Mouse (Mus musculus): ENCODE measurements around the gene Lrrc66.
"Not testable (repeated sequence)": the region's sequence is repeated elsewhere in the genome, so short reads cannot be mapped to it uniquely, and the experiment has no call there.

The Lrrc66 gene

DNA sequence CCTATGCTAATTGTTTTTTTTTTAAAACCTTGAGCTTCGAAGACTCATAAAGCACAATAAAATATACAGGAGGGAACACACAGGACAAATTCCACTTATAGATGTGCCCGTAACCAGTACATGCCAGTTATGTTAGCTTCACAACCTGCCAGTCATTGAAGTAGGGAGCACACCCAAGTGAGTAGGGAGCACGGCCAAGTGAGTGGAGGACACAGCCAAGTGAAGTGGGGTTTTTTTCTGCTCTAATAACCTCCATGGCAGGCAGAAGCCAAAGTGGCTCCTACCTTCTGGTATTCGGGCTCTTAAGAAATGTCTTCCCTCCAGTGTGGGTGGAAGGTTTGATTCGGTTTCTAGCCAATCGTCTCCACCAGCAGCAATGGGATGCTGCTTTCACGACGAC, 19.0 kb downstream of the Lrrc66 start:
- no peak for DNase-seq (ENCODE audit: low spot score)

DNA sequence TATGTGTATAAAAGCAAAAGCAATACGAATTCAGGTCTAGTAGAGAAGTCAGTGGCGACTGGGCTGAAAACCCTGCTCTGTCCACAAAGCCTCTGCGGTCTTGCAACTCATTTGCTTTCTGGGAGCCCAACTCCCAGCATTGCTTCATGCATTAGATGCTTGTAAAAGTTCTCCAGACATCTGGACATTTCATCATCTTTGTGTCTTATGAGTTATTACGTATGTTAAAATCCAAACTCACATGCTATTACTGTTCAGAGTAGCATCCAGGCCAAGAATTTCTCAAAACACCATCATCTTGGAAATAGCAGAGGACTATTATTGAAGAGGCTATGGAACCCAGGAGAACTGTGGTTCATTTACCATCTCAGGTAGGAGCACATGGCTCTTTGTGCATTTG, 21.3 kb downstream of the Lrrc66 start:
- DNase-seq (ENCODE audit: low spot score), result no peak

DNA sequence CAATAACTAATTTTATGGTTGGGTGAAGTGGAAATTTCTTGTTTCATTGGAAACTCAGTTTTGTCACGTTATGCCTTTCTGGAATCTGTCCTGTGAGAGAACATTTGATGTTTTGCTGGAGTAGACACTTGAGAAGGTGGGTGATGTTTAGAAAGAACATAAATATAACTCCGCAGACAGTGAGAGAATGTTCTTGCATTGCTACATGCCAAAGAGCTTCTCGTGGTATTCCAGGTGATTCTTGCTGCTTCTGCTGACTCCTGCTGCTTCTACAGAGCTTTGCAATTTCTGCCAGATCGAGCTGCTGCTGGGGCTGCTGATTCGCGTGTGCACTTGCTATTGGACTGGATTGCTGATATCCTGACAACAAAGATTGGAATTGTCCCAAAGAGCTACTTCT, 27.4 kb downstream of the Lrrc66 start:
- DNase-seq (ENCODE audit: low spot score), result no peak

DNA sequence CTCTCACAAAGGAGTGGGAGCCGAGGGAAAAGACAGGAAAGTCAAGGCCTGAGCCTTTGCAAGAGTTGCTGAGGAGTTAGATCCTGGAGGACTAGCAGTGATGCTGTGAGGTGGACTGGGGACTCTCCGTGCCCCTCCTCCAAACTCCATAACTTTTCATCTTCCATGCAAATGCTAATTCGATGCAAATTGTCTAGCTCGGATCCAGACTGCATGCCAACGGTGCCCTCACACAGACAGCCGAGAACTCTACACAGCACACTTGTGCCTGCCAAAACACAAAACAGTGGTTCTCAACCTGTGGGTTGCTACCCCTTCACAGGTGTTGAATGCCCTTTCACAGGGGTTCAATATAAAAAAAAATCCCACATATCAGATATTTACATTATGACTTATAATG, 27.8 kb downstream of the Lrrc66 start:
- no peak for DNase-seq (ENCODE audit: low spot score)

DNA sequence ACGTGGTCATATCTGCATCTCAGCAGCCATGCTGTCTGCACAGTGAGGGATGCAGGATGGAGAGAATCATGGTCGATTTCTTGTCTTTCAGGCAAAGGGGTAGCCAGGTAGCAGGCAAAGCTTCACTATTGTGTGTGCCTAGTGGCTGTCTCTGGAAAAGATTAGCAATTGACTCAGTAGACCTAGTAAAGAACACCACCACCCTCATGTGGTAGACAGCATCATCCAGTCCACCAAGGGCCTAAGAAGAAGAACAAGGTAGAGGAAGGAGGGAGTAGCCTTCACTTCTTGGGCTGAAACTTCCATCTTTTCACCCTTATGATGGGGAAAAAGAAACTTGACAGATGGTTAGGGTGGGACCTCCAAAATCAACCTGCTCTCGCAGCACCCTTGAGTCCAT, 29.5 kb downstream of the Lrrc66 start:
- DNase-seq (ENCODE audit: low spot score), result no peak

DNA sequence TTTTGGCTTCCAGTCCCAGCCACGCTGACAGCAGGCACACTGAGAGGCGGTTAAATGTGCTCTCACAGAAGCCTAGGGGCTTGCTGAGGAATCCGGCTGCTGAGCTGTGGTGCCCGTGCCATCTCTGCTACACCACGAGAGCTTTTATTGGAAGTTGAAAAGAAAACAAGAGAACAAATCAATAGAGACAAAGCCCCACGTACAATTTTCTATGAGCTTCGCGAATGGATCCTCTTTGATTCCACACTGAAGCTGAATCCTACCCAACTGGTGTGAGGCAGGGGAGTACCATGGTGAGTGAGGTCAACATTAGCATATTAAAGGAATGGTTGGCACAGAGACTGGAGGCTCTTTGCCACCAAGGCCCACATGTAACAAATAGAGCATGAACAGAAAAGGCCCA, 31.0 kb downstream of the Lrrc66 start:
- DNase-seq (ENCODE audit: low spot score), result no peak

DNA sequence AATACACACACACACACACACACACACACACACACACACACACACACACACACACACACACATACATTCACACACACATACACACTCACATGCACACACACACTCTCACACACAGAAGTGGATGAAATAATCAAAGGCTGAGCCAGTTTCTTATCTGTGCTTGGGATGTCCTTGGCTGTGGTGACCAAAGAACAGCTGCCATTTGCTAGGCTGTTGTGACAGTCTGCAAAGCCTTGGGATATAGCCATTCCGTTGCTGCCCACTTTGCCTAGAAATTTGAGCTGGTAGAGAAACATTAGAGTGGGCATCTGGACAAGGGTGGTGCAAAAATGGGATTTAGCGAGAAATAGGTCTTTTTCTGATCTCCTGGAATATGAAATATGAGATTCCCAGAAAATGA, 32.3 kb downstream of the Lrrc66 start:
- no peak for DNase-seq (ENCODE audit: low spot score)

DNA sequence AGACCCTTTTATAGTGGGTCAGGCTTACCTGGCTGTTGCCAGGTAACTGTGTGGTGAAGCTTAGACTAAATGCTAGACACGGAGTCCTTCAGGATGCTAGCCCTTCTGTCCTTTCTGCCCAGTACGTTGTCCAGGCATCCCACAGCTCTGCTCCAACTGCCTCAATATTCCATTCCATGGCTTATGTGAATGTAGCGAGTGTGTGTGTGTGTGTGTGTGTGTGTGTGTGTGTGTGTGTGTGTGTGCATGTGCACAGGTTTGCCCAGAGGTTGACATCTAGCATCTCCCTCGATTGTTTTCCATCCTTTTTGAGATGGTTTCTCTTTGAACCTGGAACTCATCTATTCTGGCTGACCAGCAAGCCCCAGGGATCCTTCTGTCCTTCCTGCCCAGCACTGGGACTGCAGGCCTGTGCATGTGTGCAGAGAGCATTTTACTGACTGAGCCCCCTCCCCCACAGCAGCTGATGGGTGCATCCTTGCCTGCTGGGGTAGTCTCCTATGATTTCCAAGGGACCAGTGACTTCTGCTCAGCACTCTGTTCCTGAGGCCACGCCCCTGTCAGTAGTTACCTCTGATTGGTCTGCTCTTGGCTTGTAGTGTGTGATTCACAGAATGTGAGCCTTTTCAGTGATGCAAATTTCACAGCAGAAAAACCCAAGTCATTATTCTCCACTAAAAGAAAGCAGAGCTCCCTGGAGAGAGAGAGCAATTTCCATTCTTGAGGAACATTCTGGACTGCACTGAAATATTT, 33.2 kb downstream of the Lrrc66 start:
- no peak for DNase-seq (ENCODE audit: low spot score)

DNA sequence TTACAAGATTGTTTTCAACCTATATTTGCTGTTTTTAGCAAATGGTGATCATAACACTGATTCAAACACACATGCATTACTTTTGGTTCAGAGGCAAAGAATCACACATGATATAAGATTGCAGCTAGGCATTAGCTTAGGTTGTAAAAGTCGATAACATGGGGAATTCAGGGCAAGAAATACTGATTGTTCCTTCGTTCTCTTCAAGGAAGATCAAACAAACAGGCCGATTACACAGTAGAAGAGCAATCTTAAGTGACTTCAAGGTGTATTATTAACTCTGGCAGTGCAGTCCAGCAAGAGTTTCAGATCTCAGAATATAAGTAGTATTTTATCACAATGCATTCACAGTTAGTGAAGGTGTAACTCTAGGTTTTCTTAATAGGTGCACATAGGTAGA, 45.2 kb downstream of the Lrrc66 start:
- no peak for DNase-seq (ENCODE audit: low spot score)

DNA sequence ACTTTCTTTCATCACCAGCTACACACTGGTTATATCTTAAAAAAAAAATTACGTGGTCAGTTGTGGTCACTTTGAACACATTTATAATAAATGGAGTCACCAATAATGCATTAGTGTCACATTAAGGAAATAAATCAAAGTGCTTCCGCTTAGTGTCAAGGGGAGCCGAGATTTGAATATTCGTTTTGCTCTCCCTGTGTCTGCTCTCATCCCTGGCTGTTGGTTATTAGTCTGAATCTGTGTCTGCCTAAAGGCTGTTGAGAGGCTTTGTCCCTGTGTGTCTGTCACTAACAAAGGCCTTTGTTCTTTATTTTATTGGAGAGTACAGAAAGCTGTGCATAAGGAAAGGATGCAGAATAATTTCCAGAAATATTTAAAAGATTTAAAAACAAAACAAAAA, 45.7 kb downstream of the Lrrc66 start:
- DNase-seq (ENCODE audit: low spot score), result no peak

DNA sequence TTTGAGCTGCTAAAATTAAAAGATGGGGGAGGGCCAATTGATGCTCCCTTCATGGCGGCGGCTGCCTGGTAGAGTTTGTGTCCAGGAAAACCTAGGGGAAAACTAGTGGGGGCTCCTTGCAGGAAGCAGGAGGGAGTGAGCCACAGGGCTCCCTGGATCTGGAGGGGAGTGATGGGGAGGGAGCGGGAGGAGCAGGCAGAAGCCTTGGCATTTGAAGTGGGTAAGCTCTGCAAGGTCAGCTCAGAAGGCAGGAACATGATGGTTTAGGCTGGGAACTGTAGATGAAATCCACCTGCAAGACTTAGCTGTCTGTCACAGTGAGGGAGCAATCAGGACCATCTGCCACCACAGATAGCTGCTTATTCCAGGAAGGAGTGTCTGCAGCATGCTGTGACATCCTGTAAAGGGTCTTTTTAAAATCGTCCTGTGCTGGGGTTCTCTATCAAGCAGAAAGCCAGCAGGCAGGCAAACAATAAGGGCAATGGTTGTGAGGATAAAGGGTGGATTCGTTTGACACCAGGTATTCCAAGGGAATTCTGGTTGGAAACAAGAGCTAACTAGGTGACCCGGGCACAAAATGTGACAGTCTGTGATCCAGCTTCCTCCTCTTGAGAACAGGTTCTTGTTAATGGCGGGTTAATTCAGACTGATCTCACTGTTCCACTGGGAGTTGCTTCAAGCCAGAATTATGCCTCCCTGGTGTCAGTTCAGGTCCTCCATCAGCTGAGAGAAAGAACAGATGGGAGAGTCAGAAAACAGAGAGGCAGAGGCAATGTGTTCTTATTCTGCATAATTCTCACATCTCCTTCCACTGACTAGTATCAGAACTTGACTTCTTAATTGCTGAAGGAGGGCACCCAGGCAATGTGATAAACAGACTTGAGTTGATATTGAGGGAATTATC, 46.9 kb downstream of the Lrrc66 start:
- no peak for DNase-seq (ENCODE audit: low spot score)

DNA sequence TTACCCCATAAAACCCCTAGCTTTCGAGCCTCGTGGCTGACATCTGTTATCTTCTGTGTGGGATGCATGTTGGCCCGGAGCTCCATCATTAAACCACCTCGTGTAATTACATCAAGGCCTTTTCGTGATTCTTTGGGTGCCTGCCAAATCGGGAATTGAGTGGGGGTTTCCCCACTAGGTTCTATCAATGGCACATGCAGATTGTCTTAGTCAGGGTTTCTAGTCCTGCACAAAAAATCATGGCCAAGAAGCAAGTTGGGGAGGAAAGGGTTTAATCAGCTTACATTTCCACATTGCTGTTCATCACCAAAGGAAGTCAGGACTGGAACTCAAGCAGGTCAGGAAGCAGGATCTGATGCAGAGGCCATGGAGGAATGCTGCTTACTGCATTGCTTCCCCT, 48.3 kb downstream of the Lrrc66 start:
- not testable (repeated sequence) for DNase-seq (ENCODE audit: low spot score)

DNA sequence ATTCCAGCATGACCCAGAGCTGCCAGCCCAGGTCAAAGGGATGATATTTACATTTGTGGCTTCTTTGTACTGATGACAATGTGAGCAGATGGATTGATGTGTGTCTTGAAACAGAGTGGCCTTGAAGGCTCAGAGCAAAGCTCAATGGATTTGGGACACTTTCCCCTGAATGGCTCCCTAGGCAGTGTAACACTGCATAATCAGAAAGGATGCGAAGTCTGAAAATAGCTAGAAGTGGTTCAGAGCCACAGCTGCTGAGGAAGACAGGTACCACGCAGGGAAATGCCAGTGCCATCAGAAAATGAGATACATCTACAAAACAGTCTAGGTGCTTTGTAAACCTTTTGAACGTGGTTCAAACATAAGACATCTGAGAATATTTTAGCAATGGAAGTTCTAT, 54.2 kb downstream of the Lrrc66 start:
- no peak for DNase-seq (ENCODE audit: low spot score)

DNA sequence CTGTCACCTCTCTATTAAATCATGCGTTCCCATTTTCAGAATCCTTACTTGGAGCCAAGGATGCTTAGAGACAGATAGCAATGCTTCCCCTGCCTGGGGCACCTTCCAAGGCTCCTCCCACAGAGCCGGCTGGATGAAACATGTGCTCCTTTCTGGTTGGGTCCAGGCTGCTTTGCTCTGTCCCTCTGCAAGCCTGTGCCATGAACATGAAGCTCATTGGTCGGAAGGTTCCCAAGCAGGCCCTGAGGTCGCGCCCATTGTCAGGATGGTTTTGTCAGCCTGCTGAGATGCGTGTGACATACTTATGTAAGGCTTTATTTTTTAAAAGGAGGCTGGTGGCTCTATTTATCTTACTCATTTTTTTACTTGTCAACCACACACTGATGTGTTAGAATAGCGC, 55.6 kb downstream of the Lrrc66 start:
- no peak for DNase-seq (ENCODE audit: low spot score)

DNA sequence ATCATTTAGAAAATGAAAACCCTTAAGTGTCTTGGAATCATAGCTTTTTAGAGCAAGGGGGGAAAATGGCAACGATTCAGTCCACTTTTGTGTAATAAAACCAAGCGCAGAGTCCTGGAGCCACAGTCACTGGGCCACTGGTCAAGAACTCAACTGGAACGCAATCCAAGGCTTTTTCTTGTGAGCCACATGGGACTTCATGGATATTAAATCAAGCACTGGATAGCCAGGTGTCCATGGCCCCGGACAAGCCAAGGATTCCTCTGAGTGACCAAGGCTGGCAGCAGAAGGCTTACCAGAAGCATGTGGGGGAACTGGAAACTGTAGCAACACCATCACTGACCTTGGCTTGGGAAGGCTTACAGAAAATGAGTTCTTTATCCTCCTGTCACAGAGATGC, 57.7 kb downstream of the Lrrc66 start:
- DNase-seq (ENCODE audit: low spot score), result no peak

DNA sequence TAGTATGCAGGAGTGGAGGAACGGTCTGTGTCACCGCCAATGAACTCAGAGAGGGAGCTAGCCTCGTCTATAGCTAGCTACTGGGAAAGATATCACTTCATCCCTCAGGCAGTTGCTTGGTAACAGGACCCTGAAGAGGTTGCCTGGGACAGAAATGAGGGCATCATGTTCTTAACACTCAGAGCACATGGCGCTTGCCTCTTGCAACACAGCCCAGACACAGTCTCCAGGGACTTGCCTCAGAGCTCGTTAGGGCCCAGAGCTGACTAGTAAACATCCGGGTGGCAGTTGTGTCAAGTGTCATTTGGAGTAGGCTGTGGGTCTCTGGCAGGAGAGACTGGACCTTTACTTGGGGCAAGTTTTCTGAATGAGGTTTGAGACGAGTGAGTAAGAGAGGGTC, 58.5 kb downstream of the Lrrc66 start:
- no peak for DNase-seq (ENCODE audit: low spot score)

DNA sequence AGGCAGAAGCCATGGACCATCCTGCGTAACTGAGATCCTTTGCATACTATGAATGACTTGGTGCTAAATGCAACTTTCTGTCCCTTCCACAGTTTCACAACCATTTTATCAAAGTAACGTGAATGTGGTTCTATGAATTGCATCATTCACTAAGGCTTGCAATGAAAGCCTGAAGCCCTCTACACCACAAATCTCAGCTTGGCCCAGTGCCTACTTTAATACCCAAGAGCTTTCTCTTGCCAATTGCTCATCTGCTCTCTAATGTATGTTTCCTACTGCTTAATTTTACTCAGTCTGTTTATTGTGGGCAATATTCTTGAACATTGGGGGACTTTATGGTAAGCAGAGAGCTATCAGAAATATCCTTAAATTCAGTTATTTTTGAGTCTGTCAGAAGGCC, 59.5 kb downstream of the Lrrc66 start:
- no peak for DNase-seq (ENCODE audit: low spot score)

DNA sequence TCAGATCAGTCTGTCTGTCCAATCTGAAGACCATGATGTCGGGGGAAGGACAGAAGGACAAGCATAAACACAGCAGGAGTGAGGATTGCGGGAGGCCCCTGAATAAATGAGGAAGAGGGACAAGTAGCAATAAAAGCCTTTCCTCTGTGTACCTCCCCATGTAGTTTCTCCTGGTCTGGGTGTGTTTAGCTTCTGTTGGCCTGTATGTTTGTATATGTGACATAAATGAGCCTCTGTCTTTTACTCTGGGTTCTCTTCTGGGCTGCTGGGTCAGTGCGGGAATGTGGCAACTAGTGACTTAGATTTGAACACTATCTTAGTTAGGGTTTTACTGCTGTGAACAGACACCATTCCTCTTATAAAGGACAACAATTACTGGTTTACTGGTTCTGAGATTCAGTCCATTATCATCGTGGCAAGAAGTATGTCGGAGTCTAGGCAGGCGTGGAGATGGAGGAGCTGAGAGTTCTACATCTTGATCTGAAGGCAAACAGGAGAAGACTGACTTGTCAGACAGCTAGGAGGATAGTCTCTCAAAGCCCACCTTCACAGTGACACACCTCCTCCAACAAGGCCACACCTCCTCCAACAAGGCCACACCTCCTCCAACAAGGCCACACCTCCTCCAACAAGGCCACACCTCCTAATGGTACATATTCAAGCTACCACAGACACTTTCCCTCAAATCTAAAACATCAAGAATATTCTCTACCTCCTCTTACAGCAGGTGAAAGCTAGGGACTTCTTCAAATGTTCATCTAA, 60.8 kb downstream of the Lrrc66 start:
- DNase-seq (ENCODE audit: low spot score), result no peak

DNA sequence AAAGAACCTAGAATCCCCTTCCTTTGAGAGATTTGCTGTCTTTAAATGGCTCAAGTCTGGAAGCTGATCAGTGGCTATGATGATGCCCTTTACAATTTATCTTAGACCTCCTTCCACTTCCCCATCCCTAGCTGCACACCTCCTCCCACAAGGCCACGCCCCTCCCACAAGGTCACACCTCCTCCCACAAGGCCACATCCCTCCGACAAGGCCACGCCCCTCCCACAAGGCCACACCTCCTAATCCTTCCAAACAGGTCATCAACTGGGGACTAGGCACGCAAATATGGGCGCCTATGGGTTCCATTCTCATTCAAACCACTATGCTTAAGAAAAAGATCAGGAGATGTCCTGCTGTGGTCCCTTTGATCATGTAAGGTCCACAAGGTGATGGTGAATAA, 63.1 kb downstream of the Lrrc66 start:
- DNase-seq (ENCODE audit: low spot score), result no peak

DNA sequence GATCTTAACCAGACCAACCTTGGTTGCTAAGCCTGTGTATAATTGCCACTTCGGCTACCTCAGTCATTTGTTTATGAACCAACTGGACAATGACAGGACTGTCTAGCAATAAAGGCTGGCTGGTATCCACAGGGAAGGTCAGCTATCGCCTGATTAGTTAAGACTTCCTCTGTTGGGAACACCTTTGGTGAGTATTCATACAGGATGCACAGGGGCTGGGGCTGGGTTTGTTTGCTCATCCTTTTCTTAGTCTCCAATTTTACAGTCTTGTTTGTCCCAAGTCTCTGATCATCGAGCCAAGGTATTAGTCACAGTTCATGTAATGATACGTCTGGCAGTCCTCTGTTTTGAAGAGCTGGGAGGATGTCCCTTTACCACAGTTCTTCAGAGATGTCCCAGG, 65.4 kb downstream of the Lrrc66 start:
- no peak for DNase-seq (ENCODE audit: low spot score)

DNA sequence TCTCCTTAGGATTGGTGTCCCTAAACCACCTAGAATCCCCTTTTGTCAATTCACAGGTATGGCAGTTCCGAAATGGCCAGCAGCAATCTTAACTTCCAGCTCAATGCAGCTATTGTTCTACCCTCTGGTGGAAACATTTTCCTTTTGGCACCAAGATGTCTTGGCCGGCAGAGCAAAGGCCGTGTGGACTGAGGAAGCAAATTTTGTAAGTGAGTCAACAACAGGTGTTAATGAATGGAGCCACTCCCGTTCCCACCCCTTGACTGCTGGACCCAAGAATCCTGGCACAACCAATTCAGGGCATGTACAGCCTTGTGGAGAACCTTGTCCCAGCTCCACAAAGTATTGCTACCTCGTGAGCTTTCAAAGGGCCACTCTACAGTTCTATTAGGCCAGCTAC, 66.2 kb downstream of the Lrrc66 start:
- DNase-seq (ENCODE audit: low spot score), result no peak

DNA sequence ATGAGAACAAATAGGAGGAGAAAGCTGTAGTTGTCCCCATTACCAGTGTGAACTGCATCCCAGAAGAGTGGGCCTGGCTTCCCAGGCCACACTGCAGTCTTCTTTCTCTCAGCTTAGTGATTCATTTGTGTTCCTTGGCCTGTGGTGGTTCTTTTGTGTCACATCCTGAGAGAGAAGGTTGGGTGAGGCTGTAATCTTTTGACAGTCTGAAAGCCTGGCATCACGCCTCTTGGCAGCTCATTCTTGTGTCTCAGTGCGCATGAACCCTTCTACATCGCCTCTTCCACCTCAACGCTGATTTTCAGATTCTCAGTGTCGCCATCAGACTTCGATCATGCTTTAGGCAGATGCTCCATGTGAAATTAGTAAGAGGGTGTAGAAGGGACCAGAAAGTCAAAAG, 68.3 kb downstream of the Lrrc66 start:
- no peak for DNase-seq (ENCODE audit: low spot score)

DNA sequence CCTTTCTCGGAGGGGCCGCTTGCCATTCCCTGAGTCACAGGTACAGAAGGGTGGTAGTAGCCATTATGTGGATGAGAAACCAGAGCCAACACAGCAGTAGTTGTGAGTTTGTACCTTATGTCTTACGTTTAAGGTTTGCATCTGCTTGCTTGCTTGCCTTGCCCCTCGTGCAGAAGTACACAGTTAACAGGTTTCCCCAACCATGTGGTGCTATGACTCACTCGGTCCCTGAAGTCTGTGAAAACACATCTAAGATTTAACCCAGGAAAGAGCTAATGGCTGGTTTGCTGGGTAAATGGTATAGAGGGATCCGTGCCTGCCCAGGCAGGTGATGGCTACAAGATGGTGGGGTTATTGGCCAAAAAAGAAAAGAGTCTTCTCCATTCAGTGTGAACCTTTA, 73.6 kb downstream of the Lrrc66 start:
- no peak for DNase-seq (ENCODE audit: low spot score)

All from ovary, postnatal 10 days (tissue).